Mouse (Mus musculus) liver, embryonic 14.5 days (tissue): Measurements from ENCODE around the gene Atad3a. TPM values are rescaled to one million over a fixed set of nuclear protein-coding genes. Genes with fewer than 3 reads are reported as not detected.

ENCODE experiments used
- ATAC-seq: fragments of 200-750 bp; cut with Nextera tagmentation; 2 replicates; pipeline ENCODE4 v1.8.0; 2017; ENCODE audit warnings: moderate number of reproducible peaks, mild to moderate bottlenecking, moderate library complexity; ENCODE audit not compliant: insufficient read depth
- DNase-seq, 3 experiments: peaks; one replicate each; pipeline ENCODE4 v3.0.0-alpha.2; 2012 to 2013; ENCODE audit warnings: low read depth in 3 of 3, low spot score in 3 of 3
- H3K27ac ChIP-seq: fragments of 300-500 bp; sonication (generic); 2 replicates; pipeline ENCODE4 v1.5.1; 2014; ENCODE audit warnings: moderate library complexity, mild to moderate bottlenecking, control low read depth, inconsistent platforms
- H3K27me3 ChIP-seq: fragments of 300-500 bp; sonication (generic); 2 replicates; pipeline ENCODE4 v1.6.1; 2014; ENCODE audit warnings: mild to moderate bottlenecking, low read length, moderate library complexity; ENCODE audit not compliant: control insufficient read depth, insufficient read depth
- H3K36me3 ChIP-seq: fragments of 300-500 bp; sonication (generic); replicated peaks from 2 replicates; pipeline ENCODE4 v1.6.1; 2014; ENCODE audit warnings: low read depth; ENCODE audit not compliant: control insufficient read depth, insufficient read depth
- H3K4me1 ChIP-seq, 2 experiments: fragments of 200-500 bp in 1 of 2; fragments of 300-500 bp in 1 of 2; sonication (generic) in 1 of 2; replicated peaks; 2 replicates each; pipeline ENCODE4 v1.6.1; 2012 to 2014; ENCODE audit warnings: antibody characterized with exemption in 1 of 2, inconsistent platforms in 1 of 2, low read length in 1 of 2; ENCODE audit not compliant: control insufficient read depth in 2 of 2, insufficient read depth in 2 of 2
- H3K4me2 ChIP-seq: fragments of 300-500 bp; sonication (generic); 2 replicates; pipeline ENCODE4 v1.6.1; 2014; ENCODE audit warnings: low read depth, mild to moderate bottlenecking, control low read depth, moderate library complexity
- H3K4me3 ChIP-seq, 2 experiments: fragments of 200-500 bp in 1 of 2; fragments of 300-500 bp in 1 of 2; sonication (generic) in 1 of 2; 2 replicates each; pipeline ENCODE4 v1.5.1; 2012 to 2014; ENCODE audit warnings: low read depth in 2 of 2, low read length in 2 of 2, mild to moderate bottlenecking in 2 of 2, control low read depth in 1 of 2, inconsistent platforms in 1 of 2, moderate library complexity in 1 of 2; ENCODE audit not compliant: insufficient read depth in 1 of 2
- H3K9ac ChIP-seq: fragments of 300-500 bp; sonication (generic); replicated peaks from 2 replicates; pipeline ENCODE4 v1.6.1; 2014; ENCODE audit warnings: mild to moderate bottlenecking, control low read depth, moderate library complexity
- H3K9me3 ChIP-seq: fragments of 300-500 bp; sonication (generic); 2 replicates; pipeline ENCODE4 v1.6.1; 2016; ENCODE audit warnings: low read length, mixed read lengths; ENCODE audit not compliant: control insufficient read depth
- CTCF ChIP-seq: IDR thresholded peaks from 2 replicates; pipeline ENCODE4 v1.5.1; 2016; ENCODE audit warnings: antibody characterized with exemption, low read depth, control low read depth
- EP300 ChIP-seq: IDR thresholded peaks from 2 replicates; pipeline ENCODE4 v1.6.1; 2016; ENCODE audit warnings: antibody characterized with exemption, low read depth
- WGBS: fragments of 180-500 bp; shearing (Covaris S2); extraction: QIAGEN DNeasy Blood & Tissue Kit; methylation state at CpG from one replicate; pipeline ENCODE4 v1.1.7; 2014; ENCODE audit not compliant: insufficient replicate concordance; 5-methylcytosine and 5-hydroxymethylcytosine counted together
- polyA plus RNA-seq, 2 experiments: library from polyadenylated mRNA; depleted of rRNA in 1 of 2; stranded (reverse) in 1 of 2; unstranded in 1 of 2; fragments of >200 nt; fragmentation: Nextera tagmentation in 1 of 2; extraction: Ambion mirVana in 1 of 2; gene quantifications; 2 replicates each; pipeline versions ENCODE4 v1.2.1 to v1.2.3; 2012 to 2014

Gene Atad3a
- polyA plus RNA-seq, 2 experiments, result 31.2 to 41.8 TPM

- Histone ChIP-seq H3K27ac (no peak overlapping the region), H3K36me3 (no peaks in the 10 kb centered on the region), H3K9me3 (no peaks in the 10 kb centered on the region), H3K27me3 (peaks cover 3% of the 10 kb centered on the region; the same call in 1 of the 2 replicates), H3K9ac (no peak overlapping the region; the same call in 1 of the 2 replicates), H3K4me2 (0 out of 2 replicates have a peak overlapping the region, but pooled peaks have one; percentile 8), H3K4me1 (peaks cover 6 to 20% of the 10 kb centered on the region in 2 experiments), H3K4me3 (no peak overlapping the region)
- 38% methylated on average over 3 of the region's 3 CpGs for WGBS
- ATAC-seq (peak; percentile 38; the same call in 1 of the 2 replicates), DNase-seq (no peak)
- TF ChIP-seq CTCF, result no peak
- no peak for TF ChIP-seq EP300
These were observed 27.4 kb upstream of the Atad3a start for GRCm38 (mm10) chr4:155788300-155788699.

- peaks cover 9% of the 10 kb centered on the region for H3K27me3 ChIP-seq
- WGBS, result 41% methylated on average over 5 of the region's 5 CpGs
- no peak within 1 kb of the TSS for H3K27ac ChIP-seq
- no peak for DNase-seq
- ATAC-seq, result no peak
- H3K4me3 ChIP-seq, result no peak within 1 kb of the TSS; a peak in 1 of 4 replicates
- H3K4me1 ChIP-seq, result peaks cover 6 to 20% of the 10 kb centered on the region in 2 experiments
- H3K4me2 ChIP-seq, result peak within 1 kb of the TSS; percentile 79
- no peak within 1 kb of the TSS for H3K9ac ChIP-seq
- TF ChIP-seq CTCF (peak; percentile 42; the same call in 1 of the 2 replicates), EP300 (no peak)
- H3K36me3 ChIP-seq, result no peaks in the 10 kb centered on the region
- H3K9me3 ChIP-seq, result no peaks in the 10 kb centered on the region
These were observed 24.9 kb upstream of the Atad3a start, which contains the start of gene Tmem88b for GRCm38 (mm10) chr4:155785819-155786218. Gene Tmem88b (minus strand): TSS chr4:155785874.

GRCm38 (mm10) chr4:155785246-155785645, 24.4 kb upstream of the Atad3a start:
- ATAC-seq (no peak), DNase-seq (no peak)
- no peaks in the 10 kb centered on the region for H3K36me3 ChIP-seq
- H3K9ac ChIP-seq, result no peak overlapping the region
- 74% methylated on average over 10 of the region's 10 CpGs for WGBS
- TF ChIP-seq CTCF, result no peak
- TF ChIP-seq EP300, result no peak
- H3K4me3 ChIP-seq, result no peak overlapping the region
- no peaks in the 10 kb centered on the region for H3K9me3 ChIP-seq
- H3K27me3 ChIP-seq, result peaks cover 9% of the 10 kb centered on the region
- H3K27ac ChIP-seq, result no peak overlapping the region
- no peak overlapping the region for H3K4me2 ChIP-seq
- peaks cover 6 to 15% of the 10 kb centered on the region in 2 experiments for H3K4me1 ChIP-seq

GRCm38 (mm10) chr4:155784081-155784701, 23.3 kb upstream of the Atad3a start:
- DNase-seq, result no peak
- H3K9me3 ChIP-seq, result no peaks in the 10 kb centered on the region
- peak; percentile 74 for ATAC-seq
- H3K4me1 ChIP-seq, result peaks cover 6 to 14% of the 10 kb centered on the region in 2 experiments
- peak overlapping the region; percentile 76 for H3K9ac ChIP-seq
- WGBS, result under 1% methylated on average over 52 of the region's 52 CpGs
- H3K27me3 ChIP-seq, result peaks cover 9% of the 10 kb centered on the region
- no peak overlapping the region for H3K27ac ChIP-seq
- no peaks in the 10 kb centered on the region for H3K36me3 ChIP-seq
- peak overlapping the region; percentile 79 for H3K4me2 ChIP-seq
- peak overlapping the region; percentile 59 to 65 for H3K4me3 ChIP-seq
- peak; percentile 72 for TF ChIP-seq CTCF
- no peak for TF ChIP-seq EP300

- Histone ChIP-seq H3K4me2 (peak overlapping the region; percentile 79), H3K36me3 (no peaks in the 10 kb centered on the region), H3K9me3 (no peaks in the 10 kb centered on the region), H3K9ac (peak overlapping the region; percentile 76), H3K27ac (no peak overlapping the region), H3K4me1 (peaks cover 3 to 9% of the 10 kb centered on the region in 2 experiments), H3K27me3 (peaks cover 9% of the 10 kb centered on the region), H3K4me3 (peak overlapping the region; percentile 59 to 65)
- DNase-seq (no peak), ATAC-seq (no peak)
- TF ChIP-seq EP300 (no peak), CTCF (no peak)
- WGBS, result 39% methylated on average over 16 of the region's 16 CpGs
These were observed 22.7 kb upstream of the Atad3a start for GRCm38 (mm10) chr4:155783486-155784080.
